Mouse (Mus musculus) embryo, embryonic 11 days (tissue): ENCODE data around the gene Gnpat.
A peak's percentile ranks its signal among the peaks of the same experiment; 100 is the strongest.
"Not testable (repeated sequence)": the region's sequence is repeated elsewhere in the genome, so short reads cannot be mapped to it uniquely, and the experiment has no call there.

ENCODE experiments used
- DNase-seq: peaks from one replicate; pipeline ENCODE4 v3.0.0-alpha.2; 2015

Gnpat gene

DNA sequence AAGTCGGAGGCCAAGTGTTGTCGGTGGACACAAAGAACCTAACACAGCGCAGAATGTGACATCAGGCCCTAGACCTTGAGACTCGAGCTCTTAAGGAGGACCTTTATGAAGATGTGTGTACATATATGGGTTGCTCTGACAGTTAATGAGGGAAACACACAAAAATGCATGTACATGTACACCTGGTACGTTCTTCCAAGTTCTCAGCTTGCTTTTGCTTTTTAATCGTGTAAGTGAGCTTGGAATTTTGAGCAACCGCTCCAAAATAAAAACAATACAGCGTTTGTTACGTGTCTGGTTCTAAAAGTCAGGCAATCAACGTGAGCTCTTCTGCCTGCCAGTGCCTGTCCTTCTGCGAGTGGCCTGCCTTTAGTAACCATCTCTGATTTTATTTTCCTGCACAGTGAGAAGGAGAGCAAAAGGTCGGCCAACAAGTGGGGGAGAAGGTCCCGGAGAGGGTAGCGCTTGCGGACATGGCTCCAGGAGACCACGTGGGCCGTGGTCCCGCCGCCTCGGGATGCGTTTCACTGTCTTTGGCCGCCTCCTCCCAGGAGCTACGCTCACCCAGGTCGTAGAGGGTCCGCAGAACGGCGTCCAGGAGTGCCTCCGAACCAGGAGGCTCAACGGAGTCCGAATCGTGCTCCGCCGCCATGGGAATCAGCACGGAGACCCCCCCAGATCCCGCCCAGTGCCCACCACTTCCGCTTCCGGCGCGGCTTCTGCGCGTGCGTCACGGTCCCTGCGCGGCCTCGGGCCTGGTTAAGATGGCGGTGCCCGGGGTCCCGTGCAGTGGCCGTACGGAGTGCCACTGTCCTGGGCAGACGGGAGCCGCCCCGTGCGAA lies at the start of gene Gnpat, which contains the start of gene 2810004N23Rik:
Gene Gnpat, plus strand, starts transcription at position 713 of the 842 bp plus-strand sequence.
Gene 2810004N23Rik, minus strand, starts transcription at position 800 of the 842 bp plus-strand sequence.
- DNase-seq = peak; percentile 96

DNA sequence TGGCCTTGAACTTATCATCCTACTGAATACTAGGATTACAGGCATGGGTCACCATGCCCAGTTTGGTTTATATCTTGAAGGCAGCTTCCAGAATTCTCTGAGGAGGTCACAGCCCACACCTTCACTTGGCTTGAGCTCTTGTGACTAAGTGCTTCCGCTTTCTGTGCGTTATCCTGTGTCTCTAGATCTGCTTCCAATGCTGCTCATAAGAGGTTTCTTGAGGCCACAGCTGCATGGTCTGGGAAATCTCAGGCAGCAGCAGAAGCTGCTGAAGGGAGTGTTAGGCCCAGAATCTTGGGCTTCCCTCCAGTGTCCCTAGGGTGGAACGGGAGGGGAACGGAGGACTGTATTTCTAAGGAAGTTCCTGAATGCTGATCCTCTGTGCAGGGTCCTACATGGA lies 49.5 kb upstream of the Gnpat start:
- no peak for DNase-seq

DNA sequence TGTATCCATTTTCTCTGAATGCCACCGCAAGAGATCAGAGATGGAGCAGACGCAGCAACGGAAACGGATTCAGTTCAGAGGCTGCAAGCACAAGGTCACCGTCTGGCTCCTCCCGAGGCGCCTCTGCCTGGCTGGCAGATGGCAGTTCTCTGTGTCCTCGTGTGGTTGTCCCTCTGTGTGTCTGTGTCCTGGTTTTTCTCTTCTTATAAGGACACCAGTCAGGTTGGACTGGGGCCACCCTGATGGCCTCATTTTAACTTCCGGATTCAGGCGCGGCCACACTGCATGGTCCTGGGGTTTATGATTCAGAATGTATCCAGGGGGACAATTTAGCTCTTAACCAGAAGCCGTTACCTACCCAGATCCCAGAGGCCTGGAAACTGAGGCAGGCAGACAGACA lies 47.0 kb upstream of the Gnpat start:
- DNase-seq = no peak

DNA sequence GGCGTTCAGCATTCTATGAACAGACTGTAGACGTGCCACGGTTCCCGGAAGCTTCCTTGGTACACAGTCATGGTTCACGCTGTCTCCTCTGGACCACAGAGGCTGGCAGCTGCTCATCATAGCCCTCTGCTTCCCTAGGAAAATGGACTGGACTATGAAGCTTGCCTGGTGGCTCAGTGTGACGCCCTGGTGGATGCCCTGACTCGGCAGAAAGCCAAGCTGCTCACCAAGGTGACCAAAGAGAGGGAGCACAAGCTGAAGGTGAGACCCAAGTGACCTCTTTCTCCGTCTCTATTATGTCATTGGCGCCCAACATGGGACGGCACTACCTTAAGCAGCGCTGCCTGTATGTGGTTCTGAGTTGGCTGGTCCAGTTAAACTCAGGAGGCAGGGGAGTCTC lies 46.0 kb upstream of the Gnpat start:
- DNase-seq = no peak

DNA sequence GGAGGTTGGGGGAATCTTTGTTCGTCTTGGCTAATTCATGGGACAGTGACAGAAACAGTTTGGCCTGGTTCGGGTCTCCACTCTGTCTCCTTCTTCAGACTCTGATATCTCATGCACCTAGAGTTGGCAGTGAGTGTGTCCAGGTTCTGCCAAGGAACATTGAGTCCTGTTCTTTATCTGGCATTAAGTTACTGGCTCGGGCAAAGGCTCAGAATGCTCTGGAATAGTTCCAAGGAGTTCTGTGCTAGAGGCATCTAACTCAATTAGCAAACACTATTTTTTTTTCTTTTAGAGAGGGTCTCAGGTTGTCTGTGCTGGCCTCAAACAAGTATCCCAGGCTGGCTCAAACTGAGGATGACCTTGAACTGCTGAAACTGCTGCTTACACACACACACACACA lies 45.5 kb upstream of the Gnpat start:
- DNase-seq = no peak

DNA sequence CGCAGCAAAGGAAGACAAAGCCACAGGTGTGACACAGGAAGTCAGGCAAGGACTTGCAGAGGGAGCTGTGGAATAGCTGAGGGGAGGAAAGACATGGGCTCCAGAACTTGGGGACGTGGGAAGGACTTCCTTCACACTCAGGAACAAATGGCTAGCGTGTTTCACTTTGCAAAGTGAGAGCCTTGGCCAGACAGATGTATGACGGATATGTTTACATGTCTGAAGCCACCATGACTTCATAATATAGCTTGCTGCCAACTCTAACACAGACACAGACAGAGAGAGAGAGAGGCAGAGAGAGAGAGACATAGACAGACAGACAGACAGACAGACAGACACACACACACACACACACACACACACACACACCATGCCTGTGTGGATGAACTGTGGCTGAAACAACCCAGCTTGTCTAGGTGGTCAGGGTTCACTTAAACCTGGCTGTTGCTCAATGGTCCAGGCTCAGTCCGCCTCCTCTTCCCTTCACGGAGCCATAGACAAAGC lies 43.2 kb upstream of the Gnpat start:
- DNase-seq = no peak

DNA sequence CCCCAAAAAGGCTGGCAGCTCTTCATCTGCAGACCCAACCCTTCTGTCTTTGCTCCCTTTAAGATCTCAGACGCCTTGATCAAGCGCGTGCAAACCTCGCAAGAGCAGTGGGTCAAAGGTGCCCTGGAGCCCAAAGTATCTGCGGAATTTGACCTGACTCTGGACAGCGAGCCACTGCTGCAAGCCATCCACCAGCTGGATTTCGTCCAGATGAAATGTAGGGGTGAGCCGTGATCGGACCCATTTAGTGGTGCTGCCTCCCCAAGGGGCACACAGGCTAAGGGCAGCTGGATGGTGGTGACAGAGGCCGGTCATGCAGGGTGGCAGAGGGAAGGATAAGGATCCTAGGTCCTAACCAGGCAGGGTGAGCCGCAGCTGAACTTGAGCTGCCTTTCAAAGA lies 42.7 kb upstream of the Gnpat start:
- no peak for DNase-seq

DNA sequence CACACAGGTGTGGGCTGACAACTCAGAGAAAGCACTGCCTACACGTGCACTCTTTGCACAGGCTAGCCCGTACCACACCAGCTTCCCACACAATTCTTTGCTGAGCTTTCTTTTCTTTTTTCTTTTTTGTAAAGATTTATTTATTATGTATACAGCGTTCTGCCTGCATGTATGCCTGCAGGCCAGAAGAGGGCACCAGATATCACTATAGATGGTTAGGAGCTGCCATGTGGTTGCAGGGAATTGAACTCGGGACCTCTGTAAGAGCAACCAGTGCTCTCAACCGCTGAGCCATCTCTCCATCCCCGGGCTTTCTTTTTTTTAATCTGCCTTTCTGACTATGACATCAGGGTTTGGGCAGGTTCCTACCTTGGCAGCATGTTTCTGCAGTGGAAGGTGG lies 39.3 kb upstream of the Gnpat start:
- DNase-seq = no peak

DNA sequence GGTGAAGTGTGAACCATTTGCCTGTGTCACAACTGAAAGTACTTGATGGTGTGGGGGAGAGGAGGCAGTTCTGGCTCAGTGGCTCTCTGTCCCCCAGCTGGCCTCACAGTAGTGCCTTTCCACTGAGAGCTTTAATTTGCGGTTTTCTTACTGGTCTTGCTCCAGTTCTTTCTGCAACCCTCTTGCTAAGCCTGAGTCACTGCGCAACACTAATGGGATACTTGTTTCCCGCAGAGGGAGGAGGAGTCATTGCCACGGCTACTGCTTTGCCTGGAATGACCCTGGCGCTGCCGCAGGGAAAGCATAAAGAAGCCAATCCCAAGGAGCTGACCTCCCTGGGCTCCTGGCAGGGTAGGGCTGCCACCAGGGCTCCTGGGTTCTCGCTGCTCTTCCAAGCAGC lies 36.2 kb upstream of the Gnpat start:
- no peak for DNase-seq

DNA sequence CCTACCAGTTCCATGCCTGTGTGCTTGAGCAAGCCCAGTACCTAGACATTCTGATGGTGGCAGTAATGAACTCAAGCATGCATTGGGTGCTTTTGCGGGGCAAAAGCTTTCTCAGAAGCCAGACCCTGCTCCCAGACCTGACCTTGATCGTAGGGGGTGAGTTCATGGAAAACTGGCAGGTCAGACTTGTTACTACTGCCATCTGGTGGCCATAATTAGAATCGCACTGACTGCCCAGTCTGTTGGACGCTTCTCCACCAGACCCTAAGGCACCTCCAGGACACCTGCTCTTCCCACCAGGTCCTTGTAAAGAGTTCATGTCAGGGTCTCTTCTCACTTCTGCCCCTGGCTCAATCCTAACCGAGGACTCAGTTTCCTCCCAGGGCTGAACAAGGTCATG lies 35.4 kb upstream of the Gnpat start:
- peak; percentile 74 for DNase-seq

DNA sequence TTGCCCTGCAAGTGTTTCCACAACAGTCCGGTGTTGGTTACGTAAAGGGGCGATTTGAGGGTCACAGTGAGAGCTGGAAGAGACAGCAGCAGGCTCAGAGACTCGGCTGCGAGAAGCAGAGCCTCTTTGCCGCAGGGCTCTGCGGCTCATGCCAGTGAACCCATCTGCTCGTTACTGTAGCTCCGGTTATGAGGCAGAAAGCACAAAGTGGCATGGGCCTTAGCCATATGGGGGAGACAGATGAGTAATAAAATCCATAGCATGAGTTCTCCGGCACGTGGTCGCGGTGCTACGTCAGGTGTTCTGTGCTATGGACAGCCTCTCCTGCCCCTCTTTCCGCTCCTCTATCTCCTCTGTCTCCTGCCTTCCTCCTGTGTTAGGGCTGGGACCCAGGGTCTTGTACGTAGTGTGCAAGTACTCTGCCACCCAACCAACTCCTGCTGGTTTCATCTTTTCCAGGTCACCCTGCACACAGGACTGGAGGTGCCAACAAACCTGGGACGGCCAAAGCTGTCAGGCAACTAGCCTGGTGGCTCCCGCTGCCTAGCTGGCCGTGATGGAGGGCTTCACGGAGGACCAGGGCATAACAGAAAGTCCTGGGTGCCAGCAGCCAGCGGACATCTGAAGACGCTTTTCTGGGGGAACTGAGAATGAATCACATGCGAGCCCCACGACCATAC lies 34.1 kb upstream of the Gnpat start:
- DNase-seq = no peak

DNA sequence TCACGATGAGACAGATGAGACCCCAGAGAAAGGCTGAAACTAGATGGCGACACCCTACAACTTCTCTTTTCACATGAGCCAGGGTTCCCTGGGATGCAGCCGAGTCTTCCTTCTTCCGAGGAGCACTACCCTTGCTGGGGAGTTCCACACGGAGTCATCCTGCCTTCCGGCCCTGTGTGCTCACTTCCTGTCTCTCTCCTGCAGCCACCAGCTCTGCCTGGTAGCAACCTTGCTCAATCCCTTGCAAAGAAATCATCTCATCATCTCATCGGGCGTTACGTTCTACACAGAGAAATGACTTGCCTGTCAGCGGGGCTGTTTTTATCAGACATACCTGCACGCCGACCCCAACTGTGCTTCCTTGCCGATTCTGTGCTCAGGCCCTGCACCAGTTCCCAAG lies 32.8 kb upstream of the Gnpat start:
- no peak for DNase-seq

DNA sequence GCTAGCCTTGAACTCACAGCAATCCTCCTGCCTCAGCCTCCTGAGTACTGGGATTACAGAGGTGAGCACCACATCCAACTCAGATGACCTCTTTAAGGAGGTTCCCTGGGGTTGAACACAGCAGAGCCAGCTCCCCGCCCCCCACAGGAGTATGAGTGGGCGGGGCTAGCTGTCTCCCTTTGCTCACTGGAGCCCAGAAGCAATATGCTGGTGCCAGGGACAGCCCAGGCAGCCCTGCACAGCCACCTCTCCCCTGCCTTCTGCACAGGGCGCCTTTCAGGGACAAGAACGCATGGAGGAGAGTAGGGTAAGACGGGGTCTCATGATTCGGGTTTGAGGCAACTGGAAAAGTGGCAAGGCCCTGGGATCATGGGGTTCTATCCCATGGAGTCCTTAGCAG lies 31.3 kb upstream of the Gnpat start:
- DNase-seq = no peak

DNA sequence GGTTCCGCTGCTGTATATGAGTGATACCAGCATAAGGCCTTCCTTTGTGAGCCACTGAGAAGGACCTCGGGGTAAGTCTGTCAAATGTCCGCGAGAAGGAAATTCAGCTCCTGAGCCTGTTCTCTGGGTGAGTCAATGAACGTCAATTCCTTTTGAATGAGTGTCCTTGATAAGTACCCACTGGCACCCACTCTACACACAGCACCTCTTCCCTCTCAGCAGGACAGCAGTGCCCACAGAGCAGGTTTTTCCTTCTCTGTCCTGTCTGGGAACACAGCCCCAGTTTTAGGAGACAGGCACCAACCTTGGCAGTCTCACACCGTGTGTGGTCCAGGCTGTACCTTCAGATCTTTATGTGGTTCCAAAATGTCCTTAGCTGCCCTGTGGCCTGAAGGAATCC lies 30.9 kb upstream of the Gnpat start:
- DNase-seq = no peak

DNA sequence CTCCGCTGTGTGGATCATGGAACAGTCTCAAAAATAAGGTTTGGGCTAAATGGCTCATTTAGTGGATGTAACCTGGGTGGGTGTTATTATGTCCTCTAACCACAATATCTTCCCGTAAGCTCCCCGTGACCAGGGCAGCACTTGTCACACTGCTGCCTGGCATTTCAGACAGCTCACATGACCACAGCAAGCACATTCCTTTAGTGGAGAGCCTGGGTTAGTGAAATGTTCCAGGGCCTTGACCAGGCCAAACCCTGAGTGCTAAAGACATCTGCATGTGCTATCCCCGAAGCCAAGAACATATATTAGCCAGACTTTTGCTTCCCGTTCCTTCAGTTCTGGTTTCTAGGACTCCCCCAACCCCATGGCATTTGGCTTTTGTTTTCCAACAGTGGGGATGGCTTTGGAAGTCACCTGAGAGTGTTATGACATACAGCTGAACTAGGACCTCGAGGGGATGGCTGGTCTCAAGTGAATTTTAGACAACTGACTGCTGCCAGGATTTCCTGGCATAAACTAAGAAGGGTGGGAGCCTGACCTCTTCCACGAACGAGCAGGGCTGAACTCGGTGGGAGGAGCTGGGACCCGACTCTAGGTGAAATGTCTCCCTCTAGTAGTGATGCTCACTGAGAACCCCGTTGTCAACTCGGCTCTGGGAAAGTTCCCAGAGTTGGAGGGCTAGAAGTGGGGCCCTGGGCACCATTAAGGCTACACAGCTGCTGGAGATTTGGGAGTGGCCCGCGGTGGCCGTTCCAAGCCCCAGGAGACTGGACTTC lies 29.2 kb upstream of the Gnpat start:
- DNase-seq = no peak

DNA sequence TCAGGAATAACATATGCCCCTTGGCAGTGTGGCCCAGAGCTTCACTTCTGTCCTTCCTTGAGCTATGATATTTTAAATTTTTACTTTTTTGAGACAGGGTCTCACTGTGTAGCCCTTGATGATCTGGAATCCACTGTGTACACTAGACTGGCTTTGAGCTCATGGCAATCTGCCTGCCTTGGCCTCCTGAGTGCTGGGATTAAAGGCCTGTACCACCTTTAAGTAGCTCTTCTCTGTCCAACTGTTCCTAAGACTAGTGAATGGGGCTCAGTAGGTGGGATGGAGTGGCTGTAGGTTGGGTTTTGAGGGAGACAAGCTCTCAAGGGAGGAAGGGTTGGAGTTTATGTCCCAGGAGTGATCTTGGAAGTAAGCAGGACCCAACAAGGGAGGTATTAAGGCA lies 27.0 kb upstream of the Gnpat start:
- DNase-seq = no peak

DNA sequence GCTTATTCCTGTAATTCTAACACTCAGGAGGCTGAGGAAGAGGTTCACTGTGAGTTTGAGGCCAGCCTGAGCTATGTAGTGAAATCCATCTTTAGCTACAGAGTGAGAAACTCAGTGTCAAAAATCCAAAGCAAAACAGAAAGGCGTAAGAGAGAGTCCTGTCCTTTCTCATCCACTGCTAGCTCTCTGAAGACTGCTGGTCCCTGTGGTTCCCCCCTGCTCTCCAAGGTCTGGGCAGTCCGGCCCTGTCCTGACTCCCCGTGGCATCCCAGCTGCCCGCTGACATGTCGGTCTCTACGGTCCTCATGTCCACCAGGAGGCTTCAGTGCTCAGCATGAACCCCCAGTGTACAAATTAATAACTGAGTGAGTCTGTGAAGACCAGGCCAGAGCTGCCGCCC lies 26.6 kb upstream of the Gnpat start:
- no peak for DNase-seq

DNA sequence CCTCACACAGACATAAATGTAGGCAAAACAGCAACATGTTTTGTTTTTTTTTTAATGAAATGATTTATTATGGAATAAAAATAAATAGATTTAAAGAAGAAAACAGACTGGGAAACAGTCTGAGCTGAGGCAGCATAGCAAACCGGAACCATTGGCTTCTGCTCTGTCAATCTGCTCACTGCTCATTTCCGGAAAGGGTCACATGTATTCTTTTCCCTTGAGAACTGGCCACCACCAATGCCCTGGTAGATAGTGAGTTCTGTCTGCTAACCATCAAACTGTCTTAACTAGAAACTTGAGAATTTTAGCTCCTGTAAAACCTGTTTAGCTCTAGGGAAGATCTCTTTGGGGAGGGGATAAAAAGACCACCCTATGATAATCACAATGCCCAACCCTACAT lies 25.9 kb upstream of the Gnpat start:
- DNase-seq = no peak

DNA sequence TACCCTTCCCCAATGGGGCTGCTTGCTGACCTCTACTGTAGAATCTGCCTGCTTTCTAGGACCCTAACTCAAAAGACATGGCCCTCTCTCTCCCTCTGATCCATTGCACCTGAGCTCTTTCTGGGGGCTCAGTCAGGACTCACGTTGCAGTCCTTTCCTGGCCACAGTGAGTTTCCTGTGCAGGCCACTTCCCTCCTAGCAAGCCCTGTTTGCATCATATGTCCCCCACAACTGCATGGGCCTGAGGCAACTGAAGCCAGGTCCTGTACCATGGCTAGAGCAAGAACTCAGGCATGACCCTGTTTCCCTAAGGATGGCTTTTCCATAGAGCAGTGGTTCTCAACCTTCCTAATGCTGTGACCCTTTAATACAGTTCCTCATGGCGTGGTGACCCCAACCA lies 24.9 kb upstream of the Gnpat start:
- no peak for DNase-seq

DNA sequence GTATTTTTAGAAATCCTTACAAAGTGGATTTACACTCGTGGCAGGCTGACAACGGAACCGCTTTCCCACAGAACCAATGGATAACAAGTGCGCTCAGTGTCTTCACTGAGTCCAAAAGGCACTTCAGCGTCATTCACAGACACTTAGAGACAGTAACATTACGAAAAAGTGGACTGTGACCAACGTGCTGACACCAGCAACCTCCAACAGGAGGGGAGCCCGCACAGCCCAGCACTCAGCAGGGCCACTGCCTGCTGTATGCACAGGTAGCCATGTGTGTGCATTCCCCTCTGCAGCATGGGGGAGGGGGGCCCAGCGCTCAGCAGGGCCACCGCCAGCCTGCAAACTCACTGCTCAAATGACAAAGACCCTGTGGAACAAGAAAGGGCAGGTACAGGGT lies 23.5 kb upstream of the Gnpat start:
- no peak for DNase-seq

DNA sequence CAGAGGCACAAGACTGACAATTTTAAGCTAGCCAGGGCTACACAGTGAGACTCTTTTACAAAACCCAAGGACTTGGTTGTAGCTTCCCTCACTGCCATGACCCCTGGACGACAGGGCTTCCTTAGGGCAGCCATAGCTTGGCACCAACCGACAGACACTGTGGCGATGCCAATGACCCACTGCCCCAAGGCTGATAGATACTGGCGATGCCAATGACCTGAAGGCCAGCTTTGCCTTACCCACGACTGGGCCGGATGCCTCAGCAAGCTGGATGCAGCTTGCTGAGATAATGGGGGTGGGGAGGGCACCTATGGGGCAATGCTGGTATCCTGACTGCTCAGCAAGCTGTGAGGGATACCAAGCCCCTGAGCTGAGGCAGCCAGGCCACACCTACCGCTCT lies 21.9 kb upstream of the Gnpat start:
- DNase-seq = no peak

DNA sequence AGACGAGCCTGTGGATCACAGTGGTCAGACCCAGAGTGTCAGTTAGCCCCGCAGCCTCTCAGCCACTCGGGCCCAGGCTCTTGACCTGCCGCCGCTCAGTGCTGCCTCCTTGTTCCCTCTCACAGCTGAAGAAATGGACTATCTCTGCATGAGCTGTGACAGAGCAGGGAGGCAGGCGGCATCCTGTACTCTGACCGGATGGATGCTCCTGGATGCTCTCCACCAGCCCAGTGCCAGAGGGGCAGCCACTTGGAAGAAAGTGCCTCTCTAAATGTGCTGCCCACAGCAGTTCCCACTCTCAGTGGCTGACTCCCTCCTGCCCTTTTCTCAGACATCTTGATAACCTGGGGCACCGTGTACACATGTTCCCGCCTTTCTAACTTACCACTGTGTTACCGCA lies 21.1 kb upstream of the Gnpat start:
- DNase-seq = no peak

DNA sequence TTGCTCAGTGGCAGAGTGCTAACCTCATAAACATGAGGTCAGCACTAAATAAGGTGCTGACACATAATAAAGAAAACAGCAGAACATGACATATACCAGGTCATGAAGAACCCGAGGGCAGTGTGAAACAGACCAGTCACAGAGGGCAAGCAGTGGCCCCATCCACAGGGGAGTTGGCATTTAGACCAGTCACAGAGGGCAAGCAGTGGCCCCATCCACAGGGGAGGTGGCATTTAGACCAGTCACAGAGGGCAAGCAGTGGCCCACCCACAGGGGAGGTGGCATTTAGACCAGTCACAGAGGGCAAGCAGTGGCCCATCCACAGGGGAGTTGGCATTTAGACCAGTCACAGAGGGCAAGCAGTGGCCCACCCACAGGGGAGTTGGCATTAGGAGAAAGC lies 19.9 kb upstream of the Gnpat start:
- DNase-seq = not testable (repeated sequence)

DNA sequence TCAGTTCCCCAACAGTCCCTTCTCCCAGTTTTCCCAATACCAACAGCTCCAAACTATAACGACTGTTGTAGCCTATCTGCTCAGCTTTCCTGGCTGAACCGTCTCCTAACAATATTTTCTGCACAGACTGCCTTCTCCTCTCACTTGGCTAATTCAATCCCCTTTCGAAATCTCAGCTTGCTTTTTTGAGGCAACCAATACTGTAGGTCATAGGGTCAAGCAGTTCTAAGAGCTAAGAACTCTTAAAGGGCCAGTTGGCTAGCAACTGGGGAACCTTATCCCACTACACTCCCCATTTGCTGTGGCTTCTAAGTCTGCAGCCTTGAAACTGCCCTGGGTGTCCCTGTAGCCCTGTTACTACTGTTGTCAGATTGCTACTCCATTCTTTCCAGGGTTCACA lies 17.7 kb upstream of the Gnpat start:
- DNase-seq = no peak
